Mouse (Mus musculus) cerebellum, adult 2 months (tissue): ENCODE measurements around the gene AC124502.3. TPM values are rescaled to one million over a fixed set of nuclear protein-coding genes. Genes with fewer than 3 reads are reported as not detected.
A peak's percentile ranks its signal among the peaks of the same experiment; 100 is the strongest.
"Not testable (repeated sequence)": the region's sequence is repeated elsewhere in the genome, so short reads cannot be mapped to it uniquely, and the experiment has no call there.

Source experiments
- DNase-seq, 2 experiments: peaks; one replicate each; pipeline ENCODE4 v3.0.0; 2021
- H3K27ac ChIP-seq: fragments of 200-500 bp; 2 replicates; pipeline ENCODE4 v1.5.1; 2012; ENCODE audit warnings: low read length, control low read depth, inconsistent platforms; ENCODE audit not compliant: insufficient read depth
- H3K27me3 ChIP-seq: fragments of 200-500 bp; 2 replicates; pipeline ENCODE4 v1.6.1; 2012; ENCODE audit warnings: inconsistent platforms, mild to moderate bottlenecking, low read length, moderate library complexity; ENCODE audit not compliant: control insufficient read depth, insufficient read depth
- H3K4me1 ChIP-seq: fragments of 200-500 bp; 2 replicates; pipeline ENCODE4 v1.6.1; 2011; ENCODE audit warnings: low read length; ENCODE audit not compliant: control insufficient read depth, insufficient read depth
- H3K4me3 ChIP-seq: fragments of 200-500 bp; replicated peaks from 2 replicates; pipeline ENCODE3; 2011; ENCODE audit warnings: mild to moderate bottlenecking, low read depth, low read length, control low read depth; ENCODE audit not compliant: insufficient read depth
- CTCF ChIP-seq: fragments of 200-500 bp; IDR thresholded peaks from 2 replicates; pipeline ENCODE4 v1.5.1; 2011; ENCODE audit warnings: low read depth, mild to moderate bottlenecking, control low read depth, low read length, moderate library complexity, borderline replicate concordance; ENCODE audit not compliant: insufficient read depth
- POLR2A ChIP-seq: fragments of 200-500 bp; IDR thresholded peaks from 2 replicates; pipeline ENCODE4 v1.6.1; 2011; ENCODE audit warnings: low read length, control low read depth, borderline replicate concordance; ENCODE audit not compliant: insufficient read depth
- WGBS: fragments of 180-500 bp; shearing (Covaris S2); methylation state at CpG from one replicate; pipeline ENCODE4 v1.1.7; 2018; 5-methylcytosine and 5-hydroxymethylcytosine counted together
- polyA plus RNA-seq: library from polyadenylated mRNA; depleted of rRNA; stranded (reverse); fragments of >200 nt; gene quantifications from 2 replicates; pipeline ENCODE4 v1.2.3, GENCODE M21; 2012

The AC124502.3 gene
- polyA plus RNA-seq, 1 experiment: 5.0 TPM

GRCm38 (mm10) chr19:4999445-5000140 is 39.1 kb upstream of the AC124502.3 start:
- WGBS: 43% methylated on average over 6 of the region's 6 CpGs
- no peak overlapping the region for H3K27ac ChIP-seq
- TF ChIP-seq CTCF (no peak), POLR2A (no peak)

GRCm38 (mm10) chr19:5001666-5002406 is 36.9 kb upstream of the AC124502.3 start:
- Histone ChIP-seq H3K4me3 (peak overlapping the region; percentile 40), H3K27ac (peak overlapping the region; percentile 6; the same call in 1 of the 2 replicates), H3K4me1 (peaks cover 23% of the 10 kb centered on the region), H3K27me3 (no peaks in the 10 kb centered on the region)
- no peak for TF ChIP-seq POLR2A
- TF ChIP-seq CTCF: peak; percentile 100
- WGBS: under 1% methylated on average over 39 of the region's 39 CpGs
- peak; percentile 92 to 95 for DNase-seq

More at GRCm38 (mm10) chr19:4999445-5000140, 39.1 kb upstream of the AC124502.3 start:
- H3K27me3 ChIP-seq: no peaks in the 10 kb centered on the region
- no peak overlapping the region for H3K4me3 ChIP-seq
- peak; percentile 62 to 79 for DNase-seq
- peaks cover 30% of the 10 kb centered on the region for H3K4me1 ChIP-seq

GRCm38 (mm10) chr19:5003644-5004043 is 35.0 kb upstream of the AC124502.3 start:
- H3K4me1 ChIP-seq: peaks cover 23% of the 10 kb centered on the region
- H3K27me3 ChIP-seq, H3K4me3 ChIP-seq, DNase-seq, H3K27ac ChIP-seq: not testable (repeated sequence)
- 48% methylated on average over 2 of the region's 2 CpGs for WGBS

- no peak overlapping the region for H3K27ac ChIP-seq
- WGBS: 60% methylated on average over 4 of the region's 4 CpGs
- TF ChIP-seq CTCF: no peak
- no peak for TF ChIP-seq POLR2A
- no peak for DNase-seq
- H3K27me3 ChIP-seq: no peaks in the 10 kb centered on the region
- H3K4me1 ChIP-seq: peaks cover 12% of the 10 kb centered on the region
- H3K4me3 ChIP-seq: no peak overlapping the region
These were observed 33.8 kb upstream of the AC124502.3 start for GRCm38 (mm10) chr19:5004925-5005324.

- H3K27me3 ChIP-seq: no peaks in the 10 kb centered on the region
- WGBS: 47% methylated on average over 8 of the region's 8 CpGs
- TF ChIP-seq CTCF: no peak
- TF ChIP-seq POLR2A: no peak
These were observed 25.6 kb upstream of the AC124502.3 start for GRCm38 (mm10) chr19:5013138-5013537.

GRCm38 (mm10) chr19:5014961-5015398 is 23.7 kb upstream of the AC124502.3 start:
- no peak overlapping the region for H3K27ac ChIP-seq
- H3K4me3 ChIP-seq: no peak overlapping the region
- H3K4me1 ChIP-seq: no peaks in the 10 kb centered on the region
- peak; percentile 49 to 55 for DNase-seq
- TF ChIP-seq CTCF (peak; percentile 49; the same call in 1 of the 2 replicates), POLR2A (no peak)
- no peaks in the 10 kb centered on the region for H3K27me3 ChIP-seq
- 3% methylated on average over 8 of the region's 8 CpGs for WGBS

More at GRCm38 (mm10) chr19:5013138-5013537, 25.6 kb upstream of the AC124502.3 start:
- no peak overlapping the region for H3K4me3 ChIP-seq
- DNase-seq: no peak
- no peaks in the 10 kb centered on the region for H3K4me1 ChIP-seq
- H3K27ac ChIP-seq: no peak overlapping the region

- DNase-seq: no peak
- TF ChIP-seq CTCF (no peak), POLR2A (no peak)
- H3K27ac ChIP-seq: no peak overlapping the region
These were observed 22.4 kb upstream of the AC124502.3 start for GRCm38 (mm10) chr19:5016221-5016742.

More at GRCm38 (mm10) chr19:5016221-5016742, 22.4 kb upstream of the AC124502.3 start:
- no peak overlapping the region for H3K4me3 ChIP-seq
- WGBS: 28% methylated on average over 10 of the region's 10 CpGs
- H3K4me1 ChIP-seq: no peaks in the 10 kb centered on the region
- no peaks in the 10 kb centered on the region for H3K27me3 ChIP-seq
